Mouse (Mus musculus): Measurements from ENCODE around the gene Csk. TPM values are rescaled to one million over a fixed set of nuclear protein-coding genes. Genes with fewer than 3 reads are reported as not detected.

Csk gene
- polyA plus RNA-seq, 1 experiment from 2014 or later: 44.5 TPM

DNA sequence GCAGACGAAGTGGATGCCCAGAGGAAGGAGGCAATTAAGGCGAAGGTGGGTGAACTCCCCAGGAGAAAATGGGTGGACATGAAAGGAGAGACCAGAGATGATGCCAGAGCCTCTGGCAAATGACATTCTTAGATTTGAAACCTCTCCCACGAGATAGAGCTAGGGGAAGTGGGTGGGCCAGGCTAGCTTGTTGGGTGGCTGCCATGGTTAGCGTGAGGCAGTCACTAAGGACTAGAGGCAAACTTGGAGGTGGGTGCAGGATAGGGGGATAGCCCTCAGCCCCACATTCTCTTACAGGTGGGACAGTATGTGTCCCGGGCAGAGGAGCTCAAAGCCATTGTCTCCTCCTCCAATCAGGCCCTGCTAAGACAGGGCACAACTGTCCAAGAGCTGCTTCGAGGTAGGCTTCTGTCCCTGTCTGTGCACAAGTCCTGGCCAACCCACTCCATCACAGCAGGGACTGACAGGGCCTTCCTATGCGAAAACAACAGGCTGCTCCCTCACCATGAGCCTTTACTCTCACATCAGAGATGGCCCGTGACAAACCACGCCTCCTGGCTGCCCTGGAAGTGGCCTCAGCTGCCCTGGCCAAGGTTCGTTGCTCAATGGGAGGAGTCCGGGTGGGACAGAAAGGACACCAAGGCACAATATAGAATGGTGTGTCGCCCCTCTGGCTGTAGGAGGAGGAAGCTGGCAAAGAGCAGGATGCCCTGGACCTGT is 59.8 kb downstream of the Csk start:
- H3K27me3 ChIP-seq: no peaks in the 10 kb centered on the region
- ATAC-seq (ENCODE audit: low FRiP score, low read depth): no peak
- peaks cover 21% of the 10 kb centered on the region for H3K36me3 ChIP-seq
- H3K9ac ChIP-seq: no peak overlapping the region
- no peak overlapping the region for H3K4me2 ChIP-seq
- no peak overlapping the region for H3K4me3 ChIP-seq
- H3K9me3 ChIP-seq: no peaks in the 10 kb centered on the region
- WGBS: 41% methylated on average over 12 of the region's 12 CpGs
- no peak overlapping the region for H3K27ac ChIP-seq (replicated peaks)
- H3K4me1 ChIP-seq (replicated peaks): peaks cover 18% of the 10 kb centered on the region

DNA sequence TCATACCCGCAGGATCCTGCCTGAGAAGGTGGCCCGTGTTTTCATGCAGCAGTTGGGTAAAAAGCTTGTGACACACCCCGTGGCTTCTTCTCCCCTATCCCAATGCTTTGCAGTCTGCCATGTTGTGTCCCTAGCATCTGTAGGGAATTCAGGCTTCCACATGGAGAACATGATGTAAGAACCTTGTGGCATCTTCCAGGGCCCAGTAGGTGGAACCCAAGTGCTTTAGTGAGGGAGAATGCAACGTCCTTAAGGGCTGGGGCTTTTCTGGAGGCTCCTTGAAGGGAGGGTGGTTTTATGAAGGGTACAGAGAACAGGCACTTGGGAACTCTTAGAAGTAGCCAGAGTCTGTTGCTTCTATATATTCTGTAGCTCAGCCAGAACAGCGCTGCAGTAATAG is 62.7 kb downstream of the Csk start:
- Histone ChIP-seq H3K4me3 (no peak overlapping the region), H3K27me3 (no peaks in the 10 kb centered on the region), H3K4me1 (replicated peaks) (peaks cover 19% of the 10 kb centered on the region), H3K9me3 (no peaks in the 10 kb centered on the region), H3K27ac (replicated peaks) (no peak overlapping the region), H3K36me3 (peaks cover 26% of the 10 kb centered on the region), H3K4me2 (peak overlapping the region; percentile 87), H3K9ac (no peak overlapping the region)
- WGBS: 46% methylated on average over 5 of the region's 5 CpGs
- no peak for ATAC-seq (ENCODE audit: low FRiP score, low read depth)

DNA sequence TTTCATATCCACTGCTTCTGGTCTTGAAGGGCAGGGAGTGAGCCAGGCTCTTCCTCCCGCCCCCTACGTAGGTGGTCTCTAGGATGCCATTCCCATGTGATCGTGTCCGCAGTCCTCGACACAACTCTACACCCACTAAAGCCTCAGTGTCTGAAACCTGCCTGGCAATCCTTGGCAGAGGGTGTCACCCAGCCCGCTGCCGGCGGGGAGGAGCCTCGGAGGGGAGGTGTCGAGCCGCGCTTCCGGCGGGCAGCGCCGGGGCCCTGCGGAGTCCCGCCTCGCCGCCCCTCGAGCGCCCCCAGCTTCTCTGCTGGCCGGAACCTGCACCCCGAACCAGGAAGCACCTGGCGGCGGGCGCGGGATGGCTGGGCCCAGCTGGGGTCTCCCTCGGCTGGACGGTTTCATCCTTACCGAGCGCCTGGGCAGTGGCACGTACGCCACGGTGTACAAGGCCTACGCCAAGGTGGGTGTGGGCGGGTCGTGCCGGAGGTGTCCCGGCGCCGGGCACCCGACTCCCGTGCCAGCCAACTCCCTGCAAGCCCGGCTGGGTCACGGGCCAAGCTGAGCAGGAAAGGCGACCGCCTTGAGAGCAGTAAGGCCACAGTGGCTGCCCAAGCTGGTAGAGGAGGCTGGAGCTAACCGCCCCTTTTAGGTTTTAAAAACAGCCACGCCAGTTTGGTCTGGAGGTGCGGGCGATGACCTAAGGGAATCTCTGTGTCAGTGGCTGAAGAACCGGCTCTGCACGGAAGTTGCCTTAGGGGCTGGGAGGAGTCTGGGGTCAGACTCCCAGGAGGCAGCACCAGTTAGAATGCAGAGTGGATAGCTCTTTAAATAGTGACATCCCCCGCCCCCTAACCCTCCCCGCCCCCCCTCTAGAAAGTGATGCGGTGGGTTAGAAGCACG is 64.0 kb downstream of the Csk start, which contains the start of gene Ulk3:
Gene Ulk3, plus strand, starts transcription at position 229 of the 903 bp plus-strand sequence.
- WGBS: under 1% methylated on average over 58 of the region's 58 CpGs
- Histone ChIP-seq H3K9me3 (no peaks in the 10 kb centered on the region), H3K36me3 (peaks cover 27% of the 10 kb centered on the region), H3K4me3 (peak within 1 kb of the TSS; percentile 60), H3K27me3 (no peaks in the 10 kb centered on the region), H3K27ac (replicated peaks) (peak within 1 kb of the TSS; percentile 81), H3K9ac (peak within 1 kb of the TSS; percentile 77), H3K4me2 (peak within 1 kb of the TSS; percentile 87), H3K4me1 (replicated peaks) (peaks cover 19% of the 10 kb centered on the region)
- ATAC-seq (ENCODE audit: low FRiP score, low read depth): peak; percentile 83

DNA sequence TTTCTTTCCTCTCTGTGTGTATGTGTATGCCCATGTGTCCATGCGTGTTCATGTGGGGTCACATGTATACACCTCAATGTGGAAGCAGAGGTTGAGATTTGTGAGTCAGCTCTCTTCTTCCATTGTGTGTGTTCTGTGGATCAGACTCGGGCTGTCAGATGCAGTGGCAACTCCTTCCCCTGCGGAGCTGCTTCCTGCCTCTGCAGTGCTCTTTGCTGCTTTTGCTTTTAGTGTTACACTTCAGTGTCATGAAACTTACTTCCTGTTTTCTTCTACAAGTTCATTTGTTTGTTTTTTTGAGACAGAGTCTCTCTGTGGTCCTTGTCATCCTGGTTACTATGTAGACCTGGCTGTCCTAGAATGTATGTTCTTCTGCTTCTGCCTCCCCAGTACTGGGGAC is 68.4 kb downstream of the Csk start:
- no peak overlapping the region for H3K9ac ChIP-seq
- WGBS: 84% methylated on average over 3 of the region's 3 CpGs
- ATAC-seq (ENCODE audit: low FRiP score, low read depth): no peak

DNA sequence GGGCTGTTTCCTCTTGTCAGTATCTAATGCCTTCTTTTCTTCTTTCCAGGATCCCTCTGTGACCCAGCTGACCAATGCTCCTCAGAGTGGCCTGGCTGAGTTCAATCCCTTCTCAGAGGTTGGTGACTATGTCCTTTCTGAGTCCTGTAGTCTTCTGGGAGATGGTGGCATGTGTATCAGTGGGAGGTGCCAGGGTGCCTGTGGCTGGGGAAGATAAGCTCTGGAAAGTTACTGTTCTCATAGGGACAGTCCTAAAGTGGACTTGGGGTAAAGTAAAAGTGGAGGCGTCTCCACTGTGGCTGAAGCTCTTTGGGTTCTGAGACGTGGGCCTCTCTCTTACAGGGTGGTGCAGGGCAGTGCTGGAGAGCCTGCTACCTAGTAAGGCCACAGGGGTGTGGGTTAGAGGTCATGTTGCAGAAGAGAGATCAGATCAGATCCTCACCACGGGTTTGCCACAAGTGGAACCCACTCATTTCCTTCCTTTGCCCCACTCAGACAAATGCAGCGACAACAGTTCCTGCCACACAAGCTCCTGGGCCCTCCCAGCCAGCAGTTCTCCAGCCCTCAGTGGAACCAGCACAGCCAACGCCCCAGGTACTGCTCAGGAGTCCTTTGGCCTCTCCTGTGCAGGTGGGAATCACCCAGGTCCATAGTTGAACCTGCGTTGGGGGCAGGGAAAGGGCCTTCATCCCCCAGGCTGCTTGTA is 76.1 kb downstream of the Csk start:
- no peaks in the 10 kb centered on the region for H3K9me3 ChIP-seq
- no peak for ATAC-seq (ENCODE audit: low FRiP score, low read depth)
- peaks cover 32% of the 10 kb centered on the region for H3K36me3 ChIP-seq
- H3K4me3 ChIP-seq: no peak overlapping the region
- H3K27me3 ChIP-seq: no peaks in the 10 kb centered on the region
- no peak overlapping the region for H3K27ac ChIP-seq (replicated peaks)
- WGBS: 92% methylated on average over 6 of the region's 6 CpGs
- no peak overlapping the region for H3K4me2 ChIP-seq
- H3K9ac ChIP-seq: no peak overlapping the region
- H3K4me1 ChIP-seq (replicated peaks): no peaks in the 10 kb centered on the region

More for the DNA sequence above, 68.4 kb downstream of the Csk start:
- Histone ChIP-seq H3K4me1 (replicated peaks) (peaks cover 10% of the 10 kb centered on the region), H3K27me3 (no peaks in the 10 kb centered on the region), H3K9me3 (no peaks in the 10 kb centered on the region), H3K4me2 (no peak overlapping the region), H3K4me3 (no peak overlapping the region), H3K27ac (replicated peaks) (no peak overlapping the region), H3K36me3 (peaks cover 34% of the 10 kb centered on the region)

Other genes with a start within 250 kb of the Csk start
- 20.3 and 21.3 TPM in 2 replicates for gene Ppcdc, start 213.5 kb downstream of the Csk start, polyA plus RNA-seq (2015; fragmentation: Nextera tagmentation; extraction: Ambion mirVana)
- 134 and 139 TPM in 2 replicates for gene Scamp5, start 185.6 kb downstream of the Csk start, polyA plus RNA-seq (2015; fragmentation: Nextera tagmentation; extraction: Ambion mirVana)
- 17.7 and 18.0 TPM in 2 replicates for gene Rpp25, start 149.6 kb downstream of the Csk start, polyA plus RNA-seq (2015; fragmentation: Nextera tagmentation; extraction: Ambion mirVana)
- 894 and 915 TPM in 2 replicates for gene Cox5a, start 132.4 kb downstream of the Csk start, polyA plus RNA-seq (2015; fragmentation: Nextera tagmentation; extraction: Ambion mirVana)
- 25.0 TPM in 2 replicates for gene Fam219b, start 116.1 kb downstream of the Csk start, polyA plus RNA-seq (2015; fragmentation: Nextera tagmentation; extraction: Ambion mirVana)
- gene Mpi, start 100.9 kb downstream of the Csk start, polyA plus RNA-seq (2015; fragmentation: Nextera tagmentation; extraction: Ambion mirVana): 74.7 and 75.9 TPM in 2 replicates
- gene Scamp2, start 92.7 kb downstream of the Csk start, polyA plus RNA-seq (2015; fragmentation: Nextera tagmentation; extraction: Ambion mirVana): 48.6 and 48.9 TPM in 2 replicates
- 30.9 and 34.6 TPM in 2 replicates for gene Ulk3, start 64.2 kb downstream of the Csk start, polyA plus RNA-seq (2015; fragmentation: Nextera tagmentation; extraction: Ambion mirVana)
- gene Cplx3, start 47.4 kb downstream of the Csk start, polyA plus RNA-seq (2015; fragmentation: Nextera tagmentation; extraction: Ambion mirVana): 0.19 and 1.3 TPM in 2 replicates
- not detected in 2 replicates for gene Lman1l, start 32.9 kb downstream of the Csk start, polyA plus RNA-seq (2015; fragmentation: Nextera tagmentation; extraction: Ambion mirVana)
- gene Cyp1a2, start 30.1 kb upstream of the Csk start, polyA plus RNA-seq (2015; fragmentation: Nextera tagmentation; extraction: Ambion mirVana): not detected in 2 replicates
- gene Cyp1a1, start 34.3 kb upstream of the Csk start, polyA plus RNA-seq (2015; fragmentation: Nextera tagmentation; extraction: Ambion mirVana): 0.05 and 0.19 TPM in 2 replicates
- 30.8 and 31.0 TPM in 2 replicates for gene Edc3, start 54.9 kb upstream of the Csk start, polyA plus RNA-seq (2015; fragmentation: Nextera tagmentation; extraction: Ambion mirVana)
- gene Clk3, start 112.2 kb upstream of the Csk start, polyA plus RNA-seq (2015; fragmentation: Nextera tagmentation; extraction: Ambion mirVana): 65.5 and 67.0 TPM in 2 replicates
- 7.7 and 8.5 TPM in 2 replicates for gene Arid3b, start 183.2 kb upstream of the Csk start, polyA plus RNA-seq (2015; fragmentation: Nextera tagmentation; extraction: Ambion mirVana)